Mouse (Mus musculus) CH12.LX (cell line): ENCODE data around the gene Pls3. TPM values are rescaled to one million over a fixed set of nuclear protein-coding genes. Genes with fewer than 3 reads are reported as not detected.

ENCODE experiments used
- DNase-seq: peaks from one replicate; pipeline ENCODE4 v3.0.0-alpha.2; 2013; ENCODE audit errors: extremely low read depth
- H3K27ac ChIP-seq: 2 replicates; pipeline ENCODE4 v1.5.1; 2012; ENCODE audit warnings: low read depth, mild to moderate bottlenecking, control low read depth, moderate library complexity; ENCODE audit not compliant: insufficient read depth
- H3K27me3 ChIP-seq: replicated peaks from 2 replicates; pipeline ENCODE3; 2012; ENCODE audit warnings: inconsistent platforms
- H3K36me3 ChIP-seq, 2 experiments: replicated peaks in 1 of 2; 2 replicates each; pipeline versions ENCODE3 to v1.6.1; 2012; ENCODE audit warnings: inconsistent platforms in 1 of 2, low read length in 1 of 2, mild to moderate bottlenecking in 1 of 2, mixed read lengths in 1 of 2, moderate library complexity in 1 of 2; ENCODE audit not compliant: control insufficient read depth in 1 of 2, insufficient read depth in 1 of 2
- H3K4me1 ChIP-seq, 2 experiments: 2 replicates each; pipeline ENCODE4 v1.6.1; 2012; ENCODE audit warnings: inconsistent platforms in 1 of 2, moderate library complexity in 1 of 2; ENCODE audit not compliant: insufficient read depth in 2 of 2, control insufficient read depth in 1 of 2
- H3K4me2 ChIP-seq: 2 replicates; pipeline ENCODE4 v1.6.1; 2012; ENCODE audit warnings: low read depth, mild to moderate bottlenecking, control low read depth; ENCODE audit not compliant: poor library complexity, insufficient read depth, severe bottlenecking
- H3K4me3 ChIP-seq, 3 experiments: fragments of 150-350 bp in 1 of 3; sonication (generic) in 1 of 3; replicated peaks in 1 of 3; 2 replicates each; pipeline versions ENCODE3 to v1.5.1; 2011 to 2012; ENCODE audit warnings: low read depth in 2 of 3, low read length in 2 of 3, mild to moderate bottlenecking in 2 of 3, moderate library complexity in 2 of 3, control low read depth in 1 of 3, improper control_type of control experiment in 1 of 3, inconsistent platforms in 1 of 3, mixed read lengths in 1 of 3; ENCODE audit not compliant: poor library complexity in 1 of 3
- H3K79me2 ChIP-seq: replicated peaks from 2 replicates; pipeline ENCODE4 v1.6.1; 2012; ENCODE audit warnings: mild to moderate bottlenecking, moderate library complexity; ENCODE audit not compliant: control insufficient read depth, poor library complexity, insufficient read depth, severe bottlenecking; ENCODE audit errors: extremely low read depth
- H3K9ac ChIP-seq: 2 replicates; pipeline ENCODE4 v1.6.1; 2012; ENCODE audit warnings: low read depth, mild to moderate bottlenecking, control low read depth, moderate library complexity; ENCODE audit not compliant: insufficient read depth
- H3K9me3 ChIP-seq: replicated peaks from 2 replicates; pipeline ENCODE3; 2012; ENCODE audit warnings: low read length, inconsistent platforms, mixed read lengths
- BHLHE40 ChIP-seq: IDR thresholded peaks from 2 replicates; pipeline ENCODE4 v1.6.1; 2011; ENCODE audit warnings: mild to moderate bottlenecking, low read depth, low read length, improper control_type of control experiment
- CTCF ChIP-seq, 2 experiments: IDR thresholded peaks in 1 of 2; conservative IDR thresholded peaks in 1 of 2; 2 replicates each; pipeline ENCODE4 v1.5.1; 2011 to 2012; ENCODE audit warnings: low read depth in 2 of 2, low read length in 2 of 2, improper control_type of control experiment in 1 of 2, inconsistent platforms in 1 of 2, mild to moderate bottlenecking in 1 of 2, moderate library complexity in 1 of 2
- E2F4 ChIP-seq: IDR thresholded peaks from 2 replicates; pipeline ENCODE4 v1.6.1; 2011; ENCODE audit warnings: low read depth, low read length, improper control_type of control experiment; ENCODE audit not compliant: insufficient replicate concordance
- ELF1 ChIP-seq: IDR thresholded peaks from 2 replicates; pipeline ENCODE4 v1.6.1; 2014; ENCODE audit warnings: low read depth, mild to moderate bottlenecking, inconsistent platforms, low read length, improper control_type of control experiment
- ETS1 ChIP-seq: conservative IDR thresholded peaks from 2 replicates; pipeline ENCODE4 v1.6.1; 2012; ENCODE audit warnings: low read depth, mild to moderate bottlenecking, inconsistent platforms, low read length, improper control_type of control experiment, moderate library complexity
- GABPA ChIP-seq: IDR thresholded peaks from 2 replicates; pipeline ENCODE4 v1.6.1; 2012; ENCODE audit warnings: low read depth, low read length, improper control_type of control experiment, inconsistent platforms; ENCODE audit not compliant: insufficient replicate concordance
- IRF4 ChIP-seq: IDR thresholded peaks from 2 replicates; pipeline ENCODE4 v1.6.1; 2014; ENCODE audit warnings: low read depth, mild to moderate bottlenecking, inconsistent platforms, low read length, improper control_type of control experiment
- MAFK ChIP-seq: IDR thresholded peaks from 2 replicates; pipeline ENCODE4 v1.6.1; 2011; ENCODE audit warnings: low read length, improper control_type of control experiment; ENCODE audit not compliant: insufficient replicate concordance
- MXI1 ChIP-seq: IDR thresholded peaks from 2 replicates; pipeline ENCODE4 v1.6.1; 2011; ENCODE audit warnings: mild to moderate bottlenecking, low read depth, low read length, improper control_type of control experiment
- MYC ChIP-seq: IDR thresholded peaks from 2 replicates; pipeline ENCODE4 v1.6.1; 2011; ENCODE audit warnings: low read depth, mild to moderate bottlenecking, improper control_type of control experiment, low read length
- NRF1 ChIP-seq: IDR thresholded peaks from 2 replicates; pipeline ENCODE4 v1.6.1; 2014; ENCODE audit warnings: low read depth, mild to moderate bottlenecking, inconsistent platforms, low read length, improper control_type of control experiment, moderate library complexity
- POLR2A ChIP-seq: IDR thresholded peaks from 2 replicates; pipeline ENCODE4 v1.6.1; 2011; ENCODE audit warnings: low read depth, mild to moderate bottlenecking, improper control_type of control experiment, low read length
- RCOR1 ChIP-seq: conservative IDR thresholded peaks from 2 replicates; pipeline ENCODE4 v1.6.1; 2012; ENCODE audit warnings: low read depth, mild to moderate bottlenecking, inconsistent platforms, low read length, improper control_type of control experiment
- SMC3 ChIP-seq: IDR thresholded peaks from 2 replicates; pipeline ENCODE4 v1.6.1; 2011; ENCODE audit warnings: low read depth, low read length, improper control_type of control experiment
- TBP ChIP-seq: conservative IDR thresholded peaks from 2 replicates; pipeline ENCODE4 v1.6.1; 2011; ENCODE audit warnings: low read depth, low read length, improper control_type of control experiment
- TCF12 ChIP-seq: IDR thresholded peaks from 2 replicates; pipeline ENCODE4 v1.6.1; 2014; ENCODE audit warnings: low read depth, mild to moderate bottlenecking, inconsistent platforms, low read length, improper control_type of control experiment
- USF1 ChIP-seq: IDR thresholded peaks from 2 replicates; pipeline ENCODE4 v1.6.1; 2014; ENCODE audit warnings: low read depth, mild to moderate bottlenecking, inconsistent platforms, low read length, improper control_type of control experiment
- USF2 ChIP-seq: conservative IDR thresholded peaks from 2 replicates; pipeline ENCODE4 v1.6.1; 2011; ENCODE audit warnings: low read depth, low read length, improper control_type of control experiment
- ZC3H11A ChIP-seq: IDR thresholded peaks from 2 replicates; pipeline ENCODE4 v1.6.1; 2012; ENCODE audit warnings: low read depth, mild to moderate bottlenecking, inconsistent platforms, low read length, improper control_type of control experiment
- ZKSCAN1 ChIP-seq: IDR thresholded peaks from 2 replicates; pipeline ENCODE4 v1.6.1; 2012; ENCODE audit warnings: low read depth, inconsistent platforms, low read length, improper control_type of control experiment, borderline replicate concordance
- dilution Hi-C: fragments of 300-500 bp; cut with MboI; formaldehyde crosslinking; loops from 2 replicates; pipeline ENCODE4 v1.14.3; 2020; ENCODE audit warnings: low sequenced_read_pairs; ENCODE audit not compliant: extremely low pct_unique_long_range_greater_than_20kb, extremely low pct_ligation_motif_present
- in situ Hi-C: fragments of 300-500 bp; cut with MboI; formaldehyde crosslinking; loops from 3 replicates; pipeline ENCODE4 v1.14.3; 2019; ENCODE audit warnings: low sequenced_read_pairs, low pct_ligation_motif_present, low pct_unique_long_range_greater_than_20kb, mixed read lengths
- polyA plus RNA-seq: library from polyadenylated mRNA; unstranded; fragments of >175 nt; gene quantifications from 2 replicates; pipeline ENCODE4 v1.2.1, GENCODE M21; 2012; ENCODE audit warnings: low read depth; ENCODE audit not compliant: insufficient read length
- total RNA-seq, 2 experiments: library from RNA; depleted of rRNA; stranded (reverse); fragments of 300-350 nt in 1 of 2; fragments of >200 nt in 1 of 2; gene quantifications; 2 replicates each; pipeline ENCODE4 v1.2.3; 2012 to 2014

The Pls3 gene
- total and polyA plus RNA-seq, 3 experiments = not detected

DNA sequence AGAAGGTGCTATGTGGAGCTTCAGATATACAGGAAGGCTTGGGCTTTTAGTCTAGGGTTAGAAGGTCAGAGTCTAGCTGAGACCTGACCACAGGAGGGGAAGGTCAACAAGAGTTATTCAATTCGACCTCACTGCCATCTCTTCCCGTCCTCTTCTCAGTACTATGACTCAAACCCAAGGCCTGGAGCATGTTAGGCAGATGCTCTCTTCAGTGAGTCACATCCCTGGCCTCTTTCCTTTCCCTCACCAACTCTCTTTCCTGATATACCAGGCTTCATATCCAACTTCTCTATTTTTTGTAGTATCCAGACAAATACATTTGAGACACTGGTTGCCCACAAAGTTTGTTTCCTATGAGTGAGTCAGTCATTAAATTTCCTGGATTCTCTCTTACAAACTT lies 40.1 kb downstream of the Pls3 start:
- no peak overlapping the region for H3K4me3 ChIP-seq
- no peaks in the 10 kb centered on the region for H3K79me2 ChIP-seq
- H3K4me2 ChIP-seq = no peak overlapping the region
- in situ Hi-C loops = no loop called here
- no peak overlapping the region for H3K9ac ChIP-seq
- TF ChIP-seq ZC3H11A (no peak), NRF1 (no peak), E2F4 (no peak), RCOR1 (no peak), ETS1 (no peak), POLR2A (no peak), GABPA (no peak), MAFK (no peak), TBP (no peak), BHLHE40 (no peak)
- TF ChIP-seq, all 38 proteins: peak for 0
- Histone ChIP-seq H3K36me3 (no peaks in the 10 kb centered on the region), H3K9me3 (peaks cover 5% of the 10 kb centered on the region), H3K27ac (no peak overlapping the region), H3K27me3 (no peaks in the 10 kb centered on the region), H3K4me1 (no peaks in the 10 kb centered on the region)
- dilution Hi-C loops = no loop called here
- no peak for DNase-seq

GRCm38 (mm10) chrX:75834286-75834685 lies 40.7 kb downstream of the Pls3 start:
- in situ Hi-C loops (no loop called here), dilution Hi-C loops (no loop called here)
- TF ChIP-seq IRF4 (no peak), ELF1 (no peak)
- Histone ChIP-seq H3K9ac (no peak overlapping the region), H3K27me3 (no peaks in the 10 kb centered on the region), H3K4me3 (no peak overlapping the region), H3K79me2 (no peaks in the 10 kb centered on the region), H3K27ac (no peak overlapping the region), H3K36me3 (no peaks in the 10 kb centered on the region), H3K4me1 (no peaks in the 10 kb centered on the region), H3K9me3 (peaks cover 5% of the 10 kb centered on the region), H3K4me2 (no peak overlapping the region)
- no peak for DNase-seq

DNA sequence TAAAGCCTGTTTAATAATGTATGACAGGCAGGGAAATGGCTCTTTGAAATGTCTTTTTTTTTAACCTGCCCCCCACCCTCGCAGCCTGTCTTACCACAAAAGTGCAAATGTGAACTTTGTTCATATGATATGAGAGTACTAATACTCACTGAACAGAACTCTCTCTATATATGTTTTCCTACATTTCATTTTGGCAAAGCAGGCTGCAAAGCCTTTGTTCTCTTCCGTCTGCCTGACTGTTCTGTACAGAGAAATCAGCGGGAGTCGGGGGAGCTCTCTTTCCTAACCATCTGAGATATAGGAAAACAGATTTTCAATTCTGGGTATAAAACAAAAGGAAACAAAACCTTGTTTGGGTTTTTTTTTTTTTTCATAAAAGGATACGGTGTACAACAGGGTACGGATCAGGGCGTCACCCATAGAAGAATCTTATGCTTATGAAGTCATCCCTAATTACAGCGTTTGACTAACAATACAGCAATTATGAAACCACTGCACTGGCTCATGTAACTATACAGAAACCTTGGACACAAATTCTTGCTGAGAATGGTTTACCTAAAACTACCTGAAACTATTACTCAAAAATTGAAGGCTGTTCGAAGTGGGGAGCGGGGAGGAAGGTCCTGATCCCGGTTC lies 41.9 kb downstream of the Pls3 start:
- TF ChIP-seq USF2 (no peak), ZKSCAN1 (no peak), TCF12 (no peak), SMC3 (no peak), USF1 (no peak), MXI1 (no peak), MYC (no peak), CTCF (conservative IDR thresholded peaks at IDR 0.05 in 1 of 2, IDR thresholded peaks at IDR 0.05 in 1 of 2; ENCODE audit: low read depth in 2 of 2, low read length in 2 of 2) (no peak), E2F4 (no peak), GABPA (no peak), BHLHE40 (no peak), IRF4 (no peak)
- dilution Hi-C loops = no loop called here
- in situ Hi-C loops = no loop called here
- no peaks in the 10 kb centered on the region for H3K36me3 ChIP-seq
- H3K79me2 ChIP-seq = no peaks in the 10 kb centered on the region
- H3K9ac ChIP-seq = no peak overlapping the region
- no peak overlapping the region for H3K4me2 ChIP-seq
- H3K4me1 ChIP-seq = no peaks in the 10 kb centered on the region
- no peaks in the 10 kb centered on the region for H3K27me3 ChIP-seq
- no peak for DNase-seq
- no peak overlapping the region for H3K4me3 ChIP-seq
- H3K9me3 ChIP-seq = peaks cover 5% of the 10 kb centered on the region
- no peak overlapping the region for H3K27ac ChIP-seq
